Mouse (Mus musculus): ENCODE measurements around the gene Dcun1d2. TPM values are rescaled to one million over a fixed set of nuclear protein-coding genes. Genes with fewer than 3 reads are reported as not detected.

Gene Dcun1d2
- total and polyA plus RNA-seq, 2 experiments from 2014 or later: 27.2 to 34.3 TPM

DNA sequence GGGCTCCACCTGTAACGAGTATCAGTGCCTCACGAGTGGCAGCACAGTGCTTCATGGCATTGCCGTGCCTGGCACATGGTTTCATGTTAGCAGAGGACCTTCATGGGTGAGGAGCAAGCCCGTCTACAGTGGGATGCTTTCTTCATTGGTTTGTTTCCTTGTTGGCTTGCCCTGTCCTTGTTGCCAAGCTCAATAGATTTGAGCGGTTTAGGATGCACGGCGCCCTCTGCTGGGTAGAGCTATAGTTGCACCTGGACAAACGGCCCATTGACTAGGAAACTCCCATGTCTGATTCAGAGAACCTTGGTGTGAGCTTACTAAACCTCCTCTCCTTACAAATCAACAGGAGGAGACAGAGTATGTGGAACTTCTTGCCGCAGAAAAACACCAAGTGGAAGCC, 4.4 kb upstream of the Dcun1d2 start:
- Histone ChIP-seq H3K4me3 (ENCODE audit: low read depth, low read length) (no peak overlapping the region), H3K4me2 (ENCODE audit: low read depth) (no peak overlapping the region), H3K27ac (ENCODE audit: low read depth, low read length) (no peak overlapping the region), H3K9ac (no peak overlapping the region), H3K9me3 (ENCODE audit: low read length) (no peaks in the 10 kb centered on the region), H3K36me3 (ENCODE audit: insufficient read depth) (peaks cover 42% of the 10 kb centered on the region), H3K27me3 (ENCODE audit: insufficient read depth, low read length) (no peaks in the 10 kb centered on the region), H3K4me1 (ENCODE audit: insufficient read depth) (peaks cover 9% of the 10 kb centered on the region)
- peak; percentile 78 for DNase-seq
- peak; percentile 82 for TF ChIP-seq CTCF (IDR thresholded peaks at IDR 0.05; ENCODE audit: low read depth)
- no peak for ATAC-seq
- 25% methylated on average over 9 of the region's 9 CpGs for WGBS

DNA sequence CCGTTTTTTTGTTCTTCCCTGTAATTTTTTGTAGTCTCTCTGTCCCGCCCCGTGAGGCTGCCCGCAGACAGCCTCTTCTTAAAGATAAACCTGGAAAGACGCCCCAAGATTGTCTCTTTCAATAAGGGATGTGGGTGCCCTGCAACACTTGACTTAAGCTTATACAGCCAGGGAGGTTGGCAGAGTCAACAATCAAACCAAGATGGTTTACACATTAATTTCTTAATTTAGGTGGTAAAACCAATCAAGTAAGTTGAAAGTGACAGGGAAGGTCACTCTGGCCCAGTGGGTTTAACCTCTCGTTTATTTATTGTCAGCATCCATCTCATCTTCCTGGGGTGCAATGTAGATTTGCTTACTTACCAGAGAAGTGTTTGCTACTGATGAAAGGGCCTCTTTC, 715 bp upstream of the Dcun1d2 start:
- H3K4me3 ChIP-seq (ENCODE audit: low read depth, low read length): peak overlapping the region; percentile 84
- ATAC-seq (no peak), DNase-seq (no peak)
- H3K36me3 ChIP-seq (ENCODE audit: insufficient read depth): peaks cover 8% of the 10 kb centered on the region
- peak overlapping the region; percentile 92 for H3K4me2 ChIP-seq (ENCODE audit: low read depth)
- H3K4me1 ChIP-seq (ENCODE audit: insufficient read depth): peaks cover 14% of the 10 kb centered on the region
- H3K27ac ChIP-seq (ENCODE audit: low read depth, low read length): peak overlapping the region; percentile 86; the same call in 1 of the 2 replicates
- peak overlapping the region; percentile 76 for H3K9ac ChIP-seq
- 5% methylated on average over 6 of the region's 6 CpGs for WGBS
- TF ChIP-seq CTCF (IDR thresholded peaks at IDR 0.05; ENCODE audit: low read depth): no peak
- no peaks in the 10 kb centered on the region for H3K9me3 ChIP-seq (ENCODE audit: low read length)
- H3K27me3 ChIP-seq (ENCODE audit: insufficient read depth, low read length): no peaks in the 10 kb centered on the region

- DNase-seq (peak; percentile 65), ATAC-seq (peak; percentile 62)
- under 1% methylated on average over 33 of the region's 34 CpGs for WGBS
- H3K27me3 ChIP-seq (ENCODE audit: insufficient read depth, low read length): no peaks in the 10 kb centered on the region
- peak overlapping the region; percentile 86 for H3K27ac ChIP-seq (ENCODE audit: low read depth, low read length)
- peaks cover 14% of the 10 kb centered on the region for H3K4me1 ChIP-seq (ENCODE audit: insufficient read depth)
- H3K4me2 ChIP-seq (ENCODE audit: low read depth): peak overlapping the region; percentile 92
- no peaks in the 10 kb centered on the region for H3K9me3 ChIP-seq (ENCODE audit: low read length)
- H3K9ac ChIP-seq: peak overlapping the region; percentile 76
- peak overlapping the region; percentile 84 for H3K4me3 ChIP-seq (ENCODE audit: low read depth, low read length)
- no peak for TF ChIP-seq CTCF (IDR thresholded peaks at IDR 0.05; ENCODE audit: low read depth)
- H3K36me3 ChIP-seq (ENCODE audit: insufficient read depth): no peaks in the 10 kb centered on the region
Measured at GRCm38 (mm10) chr8:13287304-13287691, 633 bp downstream of the Dcun1d2 start.

DNA sequence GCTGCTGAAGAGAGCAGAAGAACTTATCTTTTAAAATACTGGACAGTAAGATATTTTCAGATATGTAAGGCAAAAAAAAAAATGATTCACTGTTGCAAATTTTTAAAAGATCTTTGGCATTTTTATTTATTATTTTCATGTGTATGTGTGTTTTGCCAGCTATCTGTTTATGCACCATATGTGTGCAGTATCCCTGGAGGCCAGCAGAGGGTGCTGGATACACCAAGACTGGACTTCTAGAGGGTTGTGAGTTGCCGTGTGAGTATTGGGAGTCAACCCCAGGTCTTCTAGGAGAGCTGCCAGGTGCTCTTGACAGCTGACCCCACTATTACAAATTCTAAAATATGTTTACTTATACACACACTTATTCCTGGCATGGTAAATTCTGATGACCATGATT, 4.7 kb downstream of the Dcun1d2 start:
- ATAC-seq: no peak
- Histone ChIP-seq H3K4me1 (ENCODE audit: insufficient read depth) (peaks cover 5% of the 10 kb centered on the region; the same call in 1 of the 2 replicates), H3K36me3 (ENCODE audit: insufficient read depth) (0 out of 2 replicates have a peak, but pooled peaks cover 3% of the 10 kb centered on the region), H3K27ac (ENCODE audit: low read depth, low read length) (no peak overlapping the region), H3K27me3 (ENCODE audit: insufficient read depth, low read length) (no peaks in the 10 kb centered on the region), H3K9ac (no peak overlapping the region), H3K9me3 (ENCODE audit: low read length) (no peaks in the 10 kb centered on the region), H3K4me2 (ENCODE audit: low read depth) (no peak overlapping the region), H3K4me3 (ENCODE audit: low read depth, low read length) (no peak overlapping the region)
- 76% methylated on average over 1 of the region's 1 CpGs for WGBS
- DNase-seq: no peak
- peak; percentile 34 for TF ChIP-seq CTCF (IDR thresholded peaks at IDR 0.05; ENCODE audit: low read depth)

DNA sequence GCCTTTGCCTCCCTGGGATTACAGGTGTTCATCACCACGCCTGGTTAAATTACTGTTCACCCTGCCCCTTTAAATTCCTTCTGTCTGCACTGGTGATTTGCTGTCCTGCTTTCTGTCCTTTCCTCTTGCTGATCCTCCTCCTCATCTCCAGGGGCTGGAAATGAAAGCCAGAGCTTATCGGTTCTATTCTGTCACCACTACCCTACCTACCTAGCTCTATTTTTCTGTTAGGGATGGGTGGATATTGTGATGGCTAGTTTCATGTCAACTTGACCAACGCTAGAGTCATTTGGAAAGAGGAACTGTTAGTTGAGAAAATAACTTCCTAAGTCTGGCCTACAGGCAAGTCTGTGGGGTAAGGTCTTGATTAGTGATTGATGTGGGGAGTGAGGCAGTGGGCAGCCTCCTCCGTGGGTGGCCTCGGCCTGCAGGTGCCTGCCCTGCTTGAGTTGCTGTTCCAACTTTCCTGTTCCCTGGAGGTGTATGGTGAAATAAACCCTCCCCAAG, 10.9 kb downstream of the Dcun1d2 start:
- no peaks in the 10 kb centered on the region for H3K9me3 ChIP-seq (ENCODE audit: low read length)
- no peaks in the 10 kb centered on the region for H3K4me1 ChIP-seq (ENCODE audit: insufficient read depth)
- DNase-seq (no peak), ATAC-seq (no peak)
- peaks cover 21% of the 10 kb centered on the region for H3K36me3 ChIP-seq (ENCODE audit: insufficient read depth)
- no peaks in the 10 kb centered on the region for H3K27me3 ChIP-seq (ENCODE audit: insufficient read depth, low read length)
- no peak overlapping the region for H3K4me3 ChIP-seq (ENCODE audit: low read depth, low read length)
- 93% methylated on average over 5 of the region's 5 CpGs for WGBS
- no peak overlapping the region for H3K27ac ChIP-seq (ENCODE audit: low read depth, low read length)
- H3K9ac ChIP-seq: no peak overlapping the region
- no peak for TF ChIP-seq CTCF (IDR thresholded peaks at IDR 0.05; ENCODE audit: low read depth)
- no peak overlapping the region for H3K4me2 ChIP-seq (ENCODE audit: low read depth)

- Histone ChIP-seq H3K27ac (ENCODE audit: low read depth, low read length) (no peak overlapping the region), H3K27me3 (ENCODE audit: insufficient read depth, low read length) (no peaks in the 10 kb centered on the region), H3K4me1 (ENCODE audit: insufficient read depth) (no peaks in the 10 kb centered on the region), H3K4me2 (ENCODE audit: low read depth) (no peak overlapping the region), H3K36me3 (ENCODE audit: insufficient read depth) (peaks cover 50% of the 10 kb centered on the region), H3K4me3 (ENCODE audit: low read depth, low read length) (no peak overlapping the region), H3K9me3 (ENCODE audit: low read length) (no peaks in the 10 kb centered on the region), H3K9ac (no peak overlapping the region)
- ATAC-seq: no peak
- 91% methylated on average over 5 of the region's 5 CpGs for WGBS
- TF ChIP-seq CTCF (IDR thresholded peaks at IDR 0.05; ENCODE audit: low read depth): no peak
- no peak for DNase-seq
Measured at GRCm38 (mm10) chr8:13272834-13273233, 15.1 kb downstream of the Dcun1d2 start.

- Histone ChIP-seq H3K9me3 (ENCODE audit: low read length) (no peaks in the 10 kb centered on the region), H3K27ac (ENCODE audit: low read depth, low read length) (no peak overlapping the region), H3K4me2 (ENCODE audit: low read depth) (no peak overlapping the region), H3K36me3 (ENCODE audit: insufficient read depth) (peaks cover 49% of the 10 kb centered on the region), H3K27me3 (ENCODE audit: insufficient read depth, low read length) (no peaks in the 10 kb centered on the region), H3K4me3 (ENCODE audit: low read depth, low read length) (no peak overlapping the region), H3K9ac (no peak overlapping the region), H3K4me1 (ENCODE audit: insufficient read depth) (no peaks in the 10 kb centered on the region)
- 60% methylated on average over 2 of the region's 2 CpGs for WGBS
- ATAC-seq (no peak), DNase-seq (no peak)
- TF ChIP-seq CTCF (IDR thresholded peaks at IDR 0.05; ENCODE audit: low read depth): no peak
Measured at GRCm38 (mm10) chr8:13267566-13267965, 20.4 kb downstream of the Dcun1d2 start.

Data from forebrain, postnatal 0 days (tissue).